Mouse (Mus musculus) lung, adult 2 months (tissue): Measurements from ENCODE around the gene Kat6b. TPM values are rescaled to one million over a fixed set of nuclear protein-coding genes. Genes with fewer than 3 reads are reported as not detected.

Source experiments
- DNase-seq: peaks from one replicate; pipeline ENCODE4 v3.0.0; 2022
- H3K4me1 ChIP-seq: fragments of 200-500 bp; 2 replicates; pipeline ENCODE4 v1.6.1; 2011; ENCODE audit warnings: low read length; ENCODE audit not compliant: control insufficient read depth, insufficient read depth
- H3K4me3 ChIP-seq: fragments of 200-500 bp; replicated peaks from 2 replicates; pipeline ENCODE3; 2011; ENCODE audit warnings: low read depth, mild to moderate bottlenecking, control low read depth, low read length; ENCODE audit errors: extremely low read depth
- CTCF ChIP-seq: fragments of 200-500 bp; IDR thresholded peaks from 2 replicates; pipeline ENCODE4 v1.5.1; 2011; ENCODE audit warnings: mild to moderate bottlenecking, low read length, control low read depth; ENCODE audit not compliant: insufficient read depth
- POLR2A ChIP-seq: fragments of 200-500 bp; IDR thresholded peaks from 2 replicates; pipeline ENCODE4 v1.6.1; 2011; ENCODE audit warnings: low read depth, mild to moderate bottlenecking, control low read depth, low read length, borderline replicate concordance; ENCODE audit errors: extremely low read depth
- WGBS: fragments of 180-500 bp; shearing (Covaris S2); methylation state at CpG from one replicate; pipeline ENCODE4 v1.1.7; 2018; 5-methylcytosine and 5-hydroxymethylcytosine counted together
- polyA plus RNA-seq: library from polyadenylated mRNA; depleted of rRNA; stranded (reverse); fragments of >200 nt; gene quantifications from 2 replicates; pipeline ENCODE4 v1.2.3, GENCODE M21; 2012

Kat6b gene
- polyA plus RNA-seq, 1 experiment, result 11.5 TPM

- TF ChIP-seq POLR2A (no peak), CTCF (0 out of 2 replicates have a peak, but pooled peaks have one; percentile 13)
- H3K4me1 ChIP-seq, result peaks cover 26% of the 10 kb centered on the region
- DNase-seq, result no peak
- WGBS, result 30% methylated on average over 6 of the region's 6 CpGs
- no peak overlapping the region for H3K4me3 ChIP-seq
Observed at GRCm38 (mm10) chr14:21584468-21585135, 103.4 kb downstream of the Kat6b start.

- TF ChIP-seq CTCF (no peak), POLR2A (no peak)
- H3K4me1 ChIP-seq, result peaks cover 26% of the 10 kb centered on the region
- 31% methylated on average over 8 of the region's 8 CpGs for WGBS
- H3K4me3 ChIP-seq, result no peak overlapping the region
- DNase-seq, result no peak
Observed at GRCm38 (mm10) chr14:21585491-21586251, 104.4 kb downstream of the Kat6b start.

GRCm38 (mm10) chr14:21586481-21587118 lies 105.4 kb downstream of the Kat6b start:
- WGBS, result 64% methylated on average over 4 of the region's 4 CpGs
- Histone ChIP-seq H3K4me1 (peaks cover 20% of the 10 kb centered on the region), H3K4me3 (no peak overlapping the region)
- no peak for TF ChIP-seq CTCF
- no peak for TF ChIP-seq POLR2A
- DNase-seq, result no peak

GRCm38 (mm10) chr14:21587931-21588330 lies 106.7 kb downstream of the Kat6b start:
- peaks cover 17% of the 10 kb centered on the region for H3K4me1 ChIP-seq
- H3K4me3 ChIP-seq, result no peak overlapping the region
- no peak for TF ChIP-seq CTCF
- DNase-seq, result no peak
- WGBS, result 55% methylated on average over 2 of the region's 2 CpGs

GRCm38 (mm10) chr14:21589620-21590019 lies 108.4 kb downstream of the Kat6b start:
- TF ChIP-seq CTCF (no peak), POLR2A (no peak)
- Histone ChIP-seq H3K4me1 (peaks cover 19% of the 10 kb centered on the region), H3K4me3 (no peak overlapping the region)
- no peak for DNase-seq
- 75% methylated on average over 7 of the region's 7 CpGs for WGBS

GRCm38 (mm10) chr14:21590205-21590604 lies 109.0 kb downstream of the Kat6b start:
- TF ChIP-seq POLR2A (no peak), CTCF (no peak)
- no peak overlapping the region for H3K4me3 ChIP-seq

GRCm38 (mm10) chr14:21592152-21592551 lies 110.9 kb downstream of the Kat6b start:
- Histone ChIP-seq H3K4me3 (no peak overlapping the region), H3K4me1 (peaks cover 5% of the 10 kb centered on the region)
- TF ChIP-seq POLR2A, result no peak
- 0 out of 2 replicates have a peak, but pooled peaks have one; percentile 15 for TF ChIP-seq CTCF
- DNase-seq, result no peak
- WGBS, result 98% methylated on average over 1 of the region's 1 CpGs

More at GRCm38 (mm10) chr14:21590205-21590604, 109.0 kb downstream of the Kat6b start:
- peaks cover 17% of the 10 kb centered on the region for H3K4me1 ChIP-seq
- no peak for DNase-seq
- 82% methylated on average over 4 of the region's 4 CpGs for WGBS

GRCm38 (mm10) chr14:21592985-21593750 lies 111.9 kb downstream of the Kat6b start:
- Histone ChIP-seq H3K4me1 (peaks cover 3% of the 10 kb centered on the region; the same call in 1 of the 2 replicates), H3K4me3 (no peak overlapping the region)
- no peak for DNase-seq
- WGBS, result 68% methylated on average over 8 of the region's 8 CpGs
- TF ChIP-seq POLR2A (no peak), CTCF (no peak)

GRCm38 (mm10) chr14:21599446-21600173 lies 118.4 kb downstream of the Kat6b start:
- Histone ChIP-seq H3K4me3 (no peak overlapping the region), H3K4me1 (no peaks in the 10 kb centered on the region)
- TF ChIP-seq CTCF, result no peak
- TF ChIP-seq POLR2A, result no peak
- DNase-seq, result no peak
- 69% methylated on average over 9 of the region's 9 CpGs for WGBS
